Mouse (Mus musculus): Measurements from ENCODE around the gene Elac2.

Gene Elac2

GRCm38 (mm10) chr11:65028049-65028448, 49.2 kb downstream of the Elac2 start:
- DNase-seq = no peak

GRCm38 (mm10) chr11:65030201-65030600, 51.4 kb downstream of the Elac2 start:
- DNase-seq = no peak

- no peak for DNase-seq
Observed at GRCm38 (mm10) chr11:65032221-65032620, 53.4 kb downstream of the Elac2 start.

- no peak for DNase-seq
Observed at GRCm38 (mm10) chr11:65038996-65039395, 60.2 kb downstream of the Elac2 start.

GRCm38 (mm10) chr11:65039517-65040095, 60.8 kb downstream of the Elac2 start:
- DNase-seq = no peak

- DNase-seq = no peak
Observed at GRCm38 (mm10) chr11:65040556-65040955, 61.7 kb downstream of the Elac2 start.

- DNase-seq = no peak
Observed at GRCm38 (mm10) chr11:65049090-65049489, 70.3 kb downstream of the Elac2 start.

GRCm38 (mm10) chr11:65050819-65051218, 72.0 kb downstream of the Elac2 start:
- DNase-seq = no peak
